Mouse (Mus musculus) skeletal muscle tissue, adult 2 months (tissue): ENCODE data around the gene Ccdc63.
A peak's percentile ranks its signal among the peaks of the same experiment; 100 is the strongest.
"Not testable (repeated sequence)": the region's sequence is repeated elsewhere in the genome, so short reads cannot be mapped to it uniquely, and the experiment has no call there.

Source experiments
- DNase-seq: peaks from one replicate; pipeline ENCODE4 v3.0.0-alpha.2; 2012; ENCODE audit warnings: low read depth, low spot score

Ccdc63 gene

DNA sequence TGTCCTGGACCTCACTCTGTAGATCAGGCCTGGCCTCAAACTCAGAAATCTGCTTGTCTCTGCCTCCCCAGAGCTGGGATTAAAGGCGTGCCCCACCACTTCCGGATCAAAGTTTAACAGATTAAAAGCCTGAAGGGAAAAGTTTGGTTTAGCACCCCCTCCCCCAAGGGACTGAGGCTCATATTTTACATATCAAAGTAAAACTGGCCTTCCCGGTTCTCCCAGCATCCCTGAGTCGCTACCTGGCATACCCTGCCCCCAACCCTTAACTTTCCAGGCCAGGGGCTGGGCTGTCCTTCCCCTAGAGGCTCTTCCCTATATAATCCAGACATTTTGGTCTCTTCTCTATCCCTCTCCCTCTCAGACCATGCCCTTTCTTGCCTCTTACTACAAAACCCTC is 8.6 kb upstream of the Ccdc63 start:
- no peak for DNase-seq

DNA sequence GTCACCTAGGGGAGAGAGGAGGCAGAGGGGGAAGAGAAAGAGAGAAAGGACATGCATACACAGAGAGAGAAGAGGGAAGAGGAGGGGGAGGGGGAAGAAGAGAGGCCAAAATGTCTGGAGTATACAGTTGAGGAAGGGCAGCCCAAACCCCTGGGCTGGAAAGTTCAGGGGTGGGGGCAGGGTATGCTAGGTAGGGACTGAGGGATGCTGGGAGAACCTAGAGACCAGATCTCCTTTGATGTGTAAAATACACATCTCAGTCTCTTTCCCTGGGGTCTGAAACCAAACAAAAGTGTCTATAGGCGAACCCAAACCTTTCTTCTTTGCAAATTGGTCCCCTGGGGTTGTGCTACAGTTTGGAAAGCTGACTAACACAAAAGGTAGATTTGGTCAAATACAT is 7.5 kb upstream of the Ccdc63 start:
- no peak for DNase-seq

DNA sequence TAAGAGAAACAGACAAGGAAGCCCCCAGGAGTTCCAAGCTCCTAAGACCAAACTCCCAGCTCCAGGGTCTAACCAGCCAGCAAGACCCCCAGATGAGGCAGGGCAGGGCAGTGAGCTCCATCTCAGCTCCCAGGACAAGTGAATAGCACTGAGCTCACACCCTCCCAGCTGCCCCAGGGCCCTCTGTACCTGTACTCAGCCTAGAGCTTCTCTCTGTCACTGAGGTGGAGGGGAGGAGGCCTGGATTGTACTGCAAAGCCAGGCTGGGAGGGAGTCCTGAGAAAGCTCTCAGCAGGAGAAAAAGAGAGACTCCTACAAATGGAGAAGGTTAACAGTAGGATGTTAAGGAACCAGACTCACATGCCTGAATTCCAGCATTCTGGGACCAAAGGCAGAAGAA is 6.0 kb upstream of the Ccdc63 start:
- no peak for DNase-seq

DNA sequence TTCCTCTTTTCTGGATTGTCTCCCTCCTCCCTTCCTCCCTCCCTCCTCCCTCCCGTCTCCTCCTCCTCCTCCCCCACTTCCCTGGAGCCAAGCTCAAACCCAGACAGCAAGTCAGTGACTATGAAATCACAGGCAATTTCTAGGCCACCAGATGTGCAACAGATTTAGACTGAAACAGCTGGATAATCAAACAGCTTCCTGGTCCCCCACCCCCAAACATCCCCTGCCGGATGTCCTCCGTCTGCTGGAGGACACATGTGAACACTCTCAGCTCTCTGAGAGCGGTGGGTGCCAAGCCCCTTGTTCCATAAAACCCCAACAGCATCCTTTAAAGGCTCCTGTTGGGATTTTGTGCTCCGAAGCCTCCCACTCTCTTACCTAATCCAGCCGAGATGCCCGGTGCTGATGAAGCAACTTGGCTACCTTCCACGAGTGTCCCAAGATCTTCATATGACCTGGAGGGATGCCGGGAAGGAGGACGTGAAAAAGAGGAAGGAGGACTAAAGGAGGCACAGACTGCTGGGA is 5.5 kb upstream of the Ccdc63 start:
- peak; percentile 91 for DNase-seq

DNA sequence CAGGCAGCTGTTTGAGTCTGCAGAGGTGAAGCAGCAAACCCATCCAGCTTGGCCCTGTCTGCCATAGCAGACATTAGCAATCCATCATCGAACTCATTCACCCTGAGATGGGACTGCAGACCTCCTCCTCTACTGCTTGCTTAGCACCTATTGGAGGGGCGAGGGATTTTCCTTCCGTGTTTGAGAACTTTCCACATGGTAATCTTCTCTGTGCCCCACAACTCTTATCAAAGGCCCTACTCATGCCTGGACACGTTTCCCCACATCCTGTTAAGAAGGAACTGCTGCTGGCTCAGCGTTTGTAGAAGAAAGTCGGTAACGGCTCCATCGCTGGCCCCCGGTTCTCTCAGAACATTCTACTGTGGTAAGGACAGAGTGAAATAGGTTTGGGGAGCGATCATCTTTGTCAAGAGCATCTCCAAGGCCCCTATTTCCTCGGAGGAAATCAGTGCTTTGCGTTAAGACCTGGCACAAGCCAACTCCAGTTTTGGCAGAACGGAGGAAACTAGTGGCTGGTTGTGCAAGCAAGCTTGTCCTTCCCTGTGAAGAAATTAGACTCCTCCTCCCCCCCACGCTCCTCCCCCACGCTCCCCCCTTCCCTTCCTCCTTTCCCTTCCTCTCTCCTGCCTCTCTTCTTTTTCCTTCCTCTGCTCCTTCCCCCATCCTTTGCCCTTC is 4.9 kb upstream of the Ccdc63 start:
- peak; percentile 59 for DNase-seq

DNA sequence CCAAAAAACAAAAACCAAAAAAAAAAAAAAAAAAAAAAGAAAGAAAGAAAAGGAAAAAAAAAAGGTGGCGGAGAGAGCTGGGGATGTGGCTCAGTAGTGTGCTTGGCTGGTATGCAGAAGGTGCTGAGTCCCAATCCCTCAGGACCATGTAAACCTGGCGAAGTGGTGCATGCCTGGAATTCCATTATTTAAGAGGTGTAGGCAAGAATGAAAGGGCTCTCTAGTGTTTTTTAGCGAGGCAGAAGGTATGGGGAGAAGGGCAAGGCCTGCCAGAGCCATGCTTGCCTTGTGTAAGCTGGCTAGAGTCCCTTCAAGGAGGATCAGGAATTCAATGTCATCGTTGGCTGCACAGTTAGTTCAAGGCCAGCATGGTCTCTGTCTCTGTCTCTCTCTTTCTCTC is 4.2 kb upstream of the Ccdc63 start:
- DNase-seq = no peak

DNA sequence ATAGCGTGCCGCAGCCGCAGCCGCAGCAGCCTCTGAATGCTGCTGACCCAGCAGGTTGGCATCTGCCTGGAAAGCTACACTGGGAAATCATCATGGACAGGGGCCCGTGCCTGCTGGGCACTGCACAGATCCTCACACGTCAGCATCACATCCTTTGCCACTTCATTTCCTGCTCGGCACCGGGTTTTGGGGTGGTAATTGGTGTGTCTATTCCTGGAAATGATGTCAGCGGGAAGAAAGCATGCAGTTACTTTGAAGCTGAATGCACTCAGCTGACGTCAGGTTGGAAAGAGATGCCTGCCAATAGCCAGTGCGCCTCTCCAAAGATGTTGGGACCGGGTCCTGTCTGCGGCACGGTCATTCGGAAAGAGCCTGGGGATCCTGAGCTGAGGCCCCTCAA is 2.9 kb upstream of the Ccdc63 start:
- peak; percentile 63 for DNase-seq

DNA sequence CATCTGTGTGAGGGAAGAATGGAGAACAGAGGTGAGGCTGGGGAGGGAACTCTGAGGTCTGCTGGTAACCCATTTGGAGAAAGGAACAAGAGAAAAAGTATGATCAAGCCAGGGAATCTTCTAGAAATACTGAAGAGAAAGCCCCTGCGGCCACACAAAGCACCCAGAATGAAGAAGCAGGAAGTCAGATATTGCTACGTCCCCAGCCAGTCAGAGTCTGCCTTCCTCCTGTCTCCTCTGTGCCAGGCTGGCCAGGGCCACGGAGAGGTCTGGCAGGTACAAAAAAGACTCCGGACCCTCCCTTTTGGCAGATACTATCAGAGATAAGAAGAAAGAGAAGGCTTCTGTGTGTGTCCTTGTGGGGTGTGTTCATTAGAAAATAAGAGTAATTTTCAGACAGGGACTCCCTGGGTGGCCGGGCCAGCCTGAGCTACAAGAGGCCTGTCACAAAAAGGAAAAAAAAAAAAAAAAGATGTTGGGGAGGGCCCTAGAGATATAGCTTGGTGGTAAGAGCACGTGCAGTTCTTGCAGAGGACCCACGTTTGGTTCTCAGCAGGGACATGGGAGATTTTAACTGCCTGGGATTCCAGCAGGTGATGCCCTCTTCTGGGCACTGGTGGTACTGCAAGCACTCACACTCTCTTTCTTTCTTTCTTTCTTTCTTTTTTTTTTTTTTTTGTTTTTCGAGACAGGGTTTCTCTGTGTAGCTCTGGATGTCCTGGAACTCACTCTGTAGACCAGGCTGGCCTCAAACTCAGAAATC is 1.8 kb upstream of the Ccdc63 start:
- DNase-seq = no peak

DNA sequence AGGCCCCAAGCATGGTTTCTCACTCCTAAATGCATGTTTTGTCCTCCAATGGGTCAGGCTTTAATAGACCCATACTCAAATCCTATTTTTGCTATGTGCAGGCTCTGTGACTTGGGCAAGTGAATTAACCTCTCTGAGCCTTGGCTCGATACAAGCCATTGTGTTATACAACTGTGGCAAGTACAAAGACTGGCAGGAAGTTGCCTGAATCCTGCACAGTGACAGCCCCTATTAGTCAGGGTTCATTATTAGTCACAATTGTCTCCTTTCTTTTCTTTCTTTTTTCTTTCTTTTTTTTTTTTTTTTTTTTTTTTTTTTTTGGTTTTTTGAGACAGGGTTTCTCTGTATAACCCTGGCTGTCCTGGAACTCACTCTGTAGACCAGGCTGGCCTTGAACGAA is 852 bp downstream of the Ccdc63 start:
- not testable (repeated sequence) for DNase-seq

DNA sequence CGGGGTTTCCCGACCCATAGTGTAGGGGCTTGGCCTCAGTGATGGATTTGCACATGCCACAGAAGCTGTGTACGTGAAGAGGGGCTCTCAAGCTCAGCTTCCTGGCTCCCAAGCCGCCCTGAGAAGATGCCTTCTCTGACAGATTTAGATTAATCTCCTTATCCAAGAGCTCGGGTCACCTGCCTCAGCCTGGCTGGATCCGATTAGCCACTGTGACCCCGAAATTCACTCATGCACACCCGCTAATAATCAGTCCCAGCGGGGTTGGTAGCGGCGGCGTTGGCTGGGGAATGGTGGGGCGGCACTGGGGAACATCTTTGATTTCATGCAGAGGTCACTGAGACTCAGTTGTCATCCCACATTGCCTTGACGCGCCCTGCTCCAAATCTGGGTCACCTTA is 1.8 kb downstream of the Ccdc63 start:
- no peak for DNase-seq

DNA sequence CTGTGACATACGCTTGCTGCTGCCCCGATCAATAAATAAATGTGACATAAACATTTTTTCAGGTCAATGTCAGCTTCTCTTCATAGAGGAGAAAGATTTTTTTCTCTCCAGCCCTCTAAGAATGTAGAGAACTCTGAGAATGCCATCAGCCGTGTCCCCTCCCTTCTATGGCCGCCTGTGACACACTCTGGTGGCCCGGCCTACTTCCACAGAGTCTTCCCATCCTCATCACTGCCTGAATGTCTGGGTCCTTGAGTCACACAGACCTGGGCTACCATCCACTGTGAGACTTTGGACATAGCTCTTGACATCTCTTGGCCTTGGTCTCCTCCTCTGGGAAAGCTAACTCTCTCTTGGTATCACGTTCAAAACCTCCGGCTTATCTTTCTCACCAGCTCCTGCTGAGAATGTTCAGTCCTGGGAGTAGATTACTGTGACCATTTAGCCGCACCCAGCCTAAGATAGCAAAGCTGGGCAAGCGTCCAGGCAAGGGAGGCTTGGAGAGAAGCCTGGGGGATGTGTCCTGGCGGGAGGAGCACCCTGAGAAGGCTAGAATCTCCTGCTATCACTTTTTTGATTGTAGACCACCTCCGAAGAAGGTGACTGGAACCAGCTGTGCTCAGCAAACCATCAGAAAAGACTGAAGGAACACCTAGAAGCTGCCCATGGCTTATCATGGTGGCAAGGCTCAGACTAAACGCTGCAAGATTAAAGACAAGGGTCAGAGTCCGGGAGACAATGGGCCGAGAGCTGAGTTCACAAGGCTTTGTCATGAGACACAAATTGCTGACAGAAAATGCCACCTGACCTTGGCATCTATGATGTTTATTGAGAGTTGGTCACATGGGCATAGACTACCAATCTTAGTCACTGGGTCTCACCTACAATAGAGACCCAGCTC is 3.9 kb downstream of the Ccdc63 start:
- no peak for DNase-seq

DNA sequence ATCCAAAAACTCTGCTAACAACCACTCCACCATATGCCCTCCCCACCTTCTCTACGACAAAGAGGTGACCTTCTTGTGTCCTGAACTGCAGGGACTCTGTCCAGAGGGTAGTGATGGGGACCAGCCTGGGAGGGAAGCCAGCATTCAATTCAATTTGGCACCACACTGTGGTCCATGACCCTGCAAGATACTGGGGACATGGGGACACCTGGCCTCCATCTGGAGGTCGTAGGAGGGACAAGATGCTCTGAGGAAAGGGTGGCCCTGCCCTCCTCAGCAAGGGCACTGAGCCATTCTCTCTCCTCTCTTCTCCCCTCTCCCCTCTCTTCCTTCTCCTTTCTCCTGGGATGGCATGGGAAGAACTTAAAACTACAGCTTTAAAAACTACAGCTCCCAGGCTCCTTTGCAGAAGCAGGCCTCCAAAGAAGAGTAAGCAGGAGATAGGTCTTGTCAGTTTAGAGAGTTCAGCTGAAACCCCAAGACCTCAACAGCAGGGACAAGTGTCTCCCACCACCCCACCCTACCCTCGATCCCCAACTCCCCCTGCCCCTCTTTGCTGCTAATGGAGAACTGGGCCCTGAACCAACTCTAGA is 5.2 kb downstream of the Ccdc63 start:
- DNase-seq = no peak

DNA sequence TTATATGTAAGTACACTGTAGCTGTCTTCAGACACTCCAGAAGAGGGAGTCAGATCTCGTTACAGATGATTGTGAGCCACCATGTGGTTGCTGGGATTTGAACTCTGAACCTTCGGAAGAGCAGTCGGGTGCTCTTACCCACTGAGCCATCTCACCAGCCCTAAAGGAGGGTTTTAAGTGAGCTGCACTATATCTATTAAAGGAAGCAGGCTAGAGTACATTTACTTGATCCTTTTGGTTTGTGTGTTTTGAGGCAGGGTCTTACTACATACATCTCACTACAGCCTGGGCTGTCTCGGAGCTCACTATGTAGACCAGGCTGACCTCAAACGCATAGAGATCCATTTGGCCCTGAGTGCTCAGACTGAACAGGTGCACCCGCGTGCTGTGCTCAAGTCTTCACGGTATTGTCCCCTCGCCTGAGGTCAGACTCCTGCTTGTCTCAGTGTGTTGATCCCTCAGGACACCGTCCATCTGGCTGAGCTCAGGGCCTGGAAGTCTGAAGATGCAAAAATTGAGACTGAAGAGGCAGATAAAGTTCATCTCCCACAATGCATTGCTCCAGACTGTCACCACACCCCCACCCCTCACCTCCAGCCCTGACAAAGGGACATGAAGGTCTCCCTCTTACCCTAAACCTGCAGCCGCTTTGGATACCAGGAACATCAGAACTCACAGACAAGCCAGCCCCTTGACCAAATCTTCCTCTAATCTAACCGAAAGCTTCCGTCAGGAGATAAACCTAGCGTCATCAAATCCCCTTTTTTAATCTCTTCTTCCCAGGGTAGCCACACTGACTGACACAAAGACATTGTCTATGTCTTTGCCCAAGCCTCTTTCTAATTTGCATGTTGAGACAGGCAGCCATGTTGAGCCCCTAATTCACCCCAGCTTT is 6.0 kb downstream of the Ccdc63 start:
- no peak for DNase-seq

DNA sequence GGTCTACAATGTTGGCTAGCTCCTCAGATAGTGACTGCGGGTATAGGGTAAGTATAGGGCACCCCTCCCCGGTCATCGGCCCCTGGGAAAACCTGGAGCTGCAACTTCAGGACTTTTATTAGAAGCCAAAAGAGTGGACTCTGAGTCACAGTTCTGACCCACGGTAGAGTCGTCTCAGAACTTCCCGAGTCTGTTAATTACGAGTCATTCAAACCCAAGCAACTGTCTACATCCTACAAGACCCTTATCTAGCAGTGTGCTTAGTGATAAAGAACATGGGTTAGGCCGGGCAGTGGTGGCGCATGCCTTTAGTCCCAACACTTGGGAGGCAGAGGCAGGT is 7.6 kb downstream of the Ccdc63 start:
- DNase-seq = no peak

DNA sequence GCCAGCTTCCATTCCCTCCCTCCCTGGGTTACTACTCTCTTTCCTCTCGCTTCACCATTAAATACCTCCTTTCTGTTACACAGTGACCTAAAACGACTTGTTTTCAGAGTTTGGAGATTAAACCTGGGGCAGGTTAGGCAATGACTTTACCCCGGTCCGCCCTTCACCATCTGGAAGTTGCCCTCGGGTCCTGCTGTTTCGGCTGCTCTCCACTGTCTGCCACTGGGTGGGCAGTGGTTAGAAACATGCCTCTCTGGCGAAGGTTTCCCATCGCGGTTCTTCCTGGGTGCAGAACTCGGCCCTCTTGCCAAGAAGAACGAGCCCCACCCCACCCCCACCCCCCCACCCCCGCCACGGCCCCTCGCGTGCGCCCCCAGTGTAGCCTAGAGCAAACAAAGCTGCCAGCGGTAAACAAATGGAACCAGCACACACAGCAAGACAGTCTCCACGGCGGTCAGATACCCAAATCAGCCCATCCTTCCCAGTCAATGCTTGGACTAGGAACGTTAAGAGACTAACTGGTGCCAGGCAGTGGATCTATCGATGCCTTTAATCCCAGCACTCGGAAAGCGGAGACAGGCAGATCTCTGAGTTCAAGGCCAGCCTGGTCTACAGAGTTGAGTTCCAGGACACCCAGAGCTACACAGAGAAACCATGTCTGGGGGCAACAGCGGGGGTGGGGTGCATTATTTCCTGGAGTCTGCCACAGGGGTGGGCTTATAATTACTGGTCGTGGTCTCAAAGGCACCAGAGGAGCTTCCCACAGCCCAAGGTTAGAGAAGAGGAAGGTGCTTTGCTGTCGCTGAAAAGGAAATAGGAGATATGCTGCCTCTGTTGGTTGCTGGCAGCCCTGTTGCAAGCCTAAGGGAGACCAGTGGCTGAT is 8.2 kb downstream of the Ccdc63 start:
- no peak for DNase-seq

DNA sequence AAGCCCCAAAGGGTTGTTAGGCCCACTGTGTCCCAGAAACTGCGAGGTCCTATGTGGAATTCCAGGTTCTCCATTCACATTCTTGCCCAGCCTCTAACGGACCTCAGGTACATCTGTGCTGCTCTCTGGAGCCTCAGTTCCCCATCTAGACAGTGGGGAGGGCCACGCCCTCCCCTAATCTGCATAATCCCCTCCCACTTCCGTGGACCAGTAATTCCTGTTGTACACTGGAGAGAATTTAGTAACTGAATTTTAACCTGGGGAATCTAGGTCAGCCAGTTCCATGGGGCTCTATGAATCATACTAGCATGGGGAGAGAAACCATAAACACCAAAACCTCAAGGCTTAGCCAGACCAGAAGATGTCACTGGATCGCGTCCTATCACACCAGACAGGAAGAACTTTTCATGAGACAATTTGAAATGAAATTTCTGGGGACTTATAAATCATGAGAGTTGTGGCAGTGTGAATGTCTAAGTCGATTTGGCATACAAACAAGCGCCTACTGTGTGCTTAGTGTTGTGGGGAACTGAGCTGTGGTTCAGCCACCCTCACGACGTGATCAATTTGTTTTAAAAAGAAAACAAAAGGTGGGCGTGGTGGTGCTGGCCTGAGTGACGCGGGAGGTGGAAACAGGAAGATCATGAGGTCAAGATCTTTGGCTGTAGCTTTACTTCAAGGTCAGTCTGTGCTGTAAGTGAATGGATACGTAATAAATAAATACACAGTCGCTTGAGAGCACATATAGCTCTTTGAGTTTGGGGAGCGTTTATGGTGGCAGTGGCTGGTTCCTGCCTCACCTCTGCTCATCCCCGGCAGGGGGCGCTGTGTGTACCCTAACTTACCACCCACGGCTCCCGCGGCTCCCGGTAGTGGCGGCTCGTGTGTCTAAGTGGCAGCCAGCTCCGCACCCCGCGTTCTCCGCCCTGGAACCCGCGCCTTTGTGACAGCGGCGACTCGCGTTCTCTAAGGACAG is 9.3 kb downstream of the Ccdc63 start:
- peak; percentile 70 for DNase-seq

DNA sequence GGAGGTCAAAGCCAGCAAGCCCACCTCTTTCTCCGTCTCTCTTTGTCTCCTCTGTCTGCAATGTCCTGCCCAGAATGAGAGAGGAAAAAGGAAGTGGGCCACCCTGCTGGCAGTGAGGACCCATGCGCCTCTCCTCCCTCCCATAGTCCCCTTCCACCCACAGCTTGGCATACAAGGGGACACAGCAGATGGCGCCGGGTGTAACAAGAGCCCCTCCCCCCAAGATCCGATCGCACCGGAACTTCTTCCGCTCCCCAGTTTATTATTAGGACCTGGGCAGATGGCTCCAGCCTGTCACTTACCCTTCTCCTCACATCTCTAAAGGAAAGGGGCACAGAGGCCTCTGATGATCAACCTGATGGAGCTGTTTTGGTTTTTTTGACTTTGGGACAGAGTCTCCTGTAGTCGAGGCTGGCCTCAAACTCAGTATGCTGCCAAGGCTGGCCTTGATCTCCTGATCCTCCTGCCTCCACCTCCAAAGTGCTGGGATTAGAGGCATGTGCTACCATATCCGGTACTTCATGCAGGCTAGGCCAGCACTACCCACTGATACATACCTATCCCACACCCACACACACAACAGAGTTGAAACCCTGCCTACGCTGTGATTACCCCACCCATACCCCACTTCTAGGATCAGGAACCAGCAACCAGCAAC is 10.2 kb downstream of the Ccdc63 start:
- no peak for DNase-seq

DNA sequence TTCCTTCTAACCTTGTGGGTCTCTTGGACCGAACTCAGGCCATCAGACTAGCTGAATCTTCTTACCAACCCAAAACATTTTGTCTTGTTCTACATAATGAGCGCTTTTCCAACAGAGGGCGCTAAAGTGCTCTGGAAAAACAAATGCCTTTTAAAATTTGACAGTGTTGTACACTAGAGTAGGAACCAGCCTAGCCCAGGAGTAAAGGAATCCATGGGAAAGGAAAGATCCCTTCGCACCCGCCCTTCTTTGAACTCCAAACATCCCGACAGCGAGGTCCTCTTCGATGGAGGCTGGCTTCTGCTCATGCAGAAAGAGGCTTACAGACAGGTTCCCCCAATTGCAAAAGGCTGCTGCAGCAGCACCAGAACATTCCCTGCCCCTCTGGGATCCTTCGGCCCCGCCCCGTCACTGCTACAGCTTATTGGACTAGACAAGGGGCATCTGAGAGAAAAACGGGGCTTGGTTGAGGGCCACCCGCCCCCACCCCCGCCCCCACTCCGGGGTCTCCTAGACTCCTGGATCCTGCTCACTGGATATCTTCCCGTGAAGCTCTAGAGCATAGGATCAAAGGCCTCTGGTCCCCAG is 11.5 kb downstream of the Ccdc63 start:
- DNase-seq = peak; percentile 62
